Mouse (Mus musculus) cerebellum, adult 8-10 months (tissue): Measurements from ENCODE around the gene Nsg1.

Source experiments
- DNase-seq: peaks from one replicate; pipeline ENCODE4 v3.0.0; 2022

Gene Nsg1

GRCm38 (mm10) chr5:38137163-38137562, 22.5 kb downstream of the Nsg1 start:
- no peak for DNase-seq

GRCm38 (mm10) chr5:38136247-38136646, 23.5 kb downstream of the Nsg1 start:
- no peak for DNase-seq

GRCm38 (mm10) chr5:38129339-38129738, 30.4 kb downstream of the Nsg1 start:
- DNase-seq: no peak

GRCm38 (mm10) chr5:38126519-38127306, 33.0 kb downstream of the Nsg1 start:
- DNase-seq: no peak

- no peak for DNase-seq
These were observed 38.0 kb downstream of the Nsg1 start for GRCm38 (mm10) chr5:38121699-38122098.

GRCm38 (mm10) chr5:38119268-38119667, 40.4 kb downstream of the Nsg1 start:
- DNase-seq: no peak

GRCm38 (mm10) chr5:38117056-38117455, 42.7 kb downstream of the Nsg1 start:
- no peak for DNase-seq

GRCm38 (mm10) chr5:38114526-38114925, 45.2 kb downstream of the Nsg1 start:
- DNase-seq: no peak

- DNase-seq: no peak
These were observed 52.9 kb downstream of the Nsg1 start for GRCm38 (mm10) chr5:38106807-38107206.

- DNase-seq: no peak
These were observed 53.5 kb downstream of the Nsg1 start for GRCm38 (mm10) chr5:38106080-38106697.

- DNase-seq: no peak
These were observed 56.8 kb downstream of the Nsg1 start for GRCm38 (mm10) chr5:38102945-38103344.

- DNase-seq: no peak
These were observed 60.5 kb downstream of the Nsg1 start for GRCm38 (mm10) chr5:38099139-38099676.

GRCm38 (mm10) chr5:38097501-38098093, 62.1 kb downstream of the Nsg1 start:
- DNase-seq: peak; percentile 39

GRCm38 (mm10) chr5:38094331-38094730, 65.4 kb downstream of the Nsg1 start:
- no peak for DNase-seq

GRCm38 (mm10) chr5:38091966-38092304, 67.8 kb downstream of the Nsg1 start:
- DNase-seq: no peak

- DNase-seq: peak; percentile 43
These were observed 68.4 kb downstream of the Nsg1 start for GRCm38 (mm10) chr5:38091046-38091965.

- DNase-seq: no peak
These were observed 69.1 kb downstream of the Nsg1 start for GRCm38 (mm10) chr5:38090581-38090980.

GRCm38 (mm10) chr5:38090111-38090510, 69.6 kb downstream of the Nsg1 start:
- no peak for DNase-seq
